Mouse (Mus musculus) lung, postnatal 4 days (tissue): ENCODE data around the gene Nt5c2.

Experiments used
- DNase-seq, 2 experiments: peaks; one replicate each; pipeline ENCODE4 v3.0.0; 2021

Gene Nt5c2

DNA sequence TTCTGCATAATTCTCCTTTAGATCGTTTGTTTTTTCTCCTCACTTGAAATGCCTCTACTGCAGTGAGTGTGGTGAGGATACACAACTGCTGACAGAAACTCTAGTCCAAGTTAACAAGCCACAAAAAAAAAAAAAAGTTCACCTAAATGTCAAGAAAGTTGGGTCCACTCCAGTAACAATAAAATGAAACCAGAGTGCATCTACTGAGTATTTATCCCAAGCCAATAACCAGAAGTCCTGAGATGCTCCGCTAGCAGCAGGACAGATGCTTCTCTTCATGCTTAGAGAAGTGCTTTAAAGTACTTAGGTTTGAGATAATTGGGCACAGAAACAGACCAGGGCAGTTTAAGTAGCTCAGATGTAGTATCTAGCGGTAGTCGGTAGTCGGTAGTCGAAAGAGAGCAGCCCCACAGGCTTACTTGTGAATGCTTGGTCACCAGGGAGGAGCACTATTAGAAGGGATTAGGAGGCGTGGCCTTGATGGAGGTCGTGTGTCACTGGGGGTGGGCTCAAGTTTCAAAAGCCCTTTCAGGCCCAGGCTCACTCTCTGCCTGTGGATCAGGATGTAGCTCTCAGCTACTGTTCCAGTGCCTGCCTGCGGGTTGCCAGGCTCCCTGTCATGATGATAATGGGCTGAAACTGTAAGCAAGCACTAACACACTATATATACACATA, 99.4 kb downstream of the Nt5c2 start:
- DNase-seq, result no peak

DNA sequence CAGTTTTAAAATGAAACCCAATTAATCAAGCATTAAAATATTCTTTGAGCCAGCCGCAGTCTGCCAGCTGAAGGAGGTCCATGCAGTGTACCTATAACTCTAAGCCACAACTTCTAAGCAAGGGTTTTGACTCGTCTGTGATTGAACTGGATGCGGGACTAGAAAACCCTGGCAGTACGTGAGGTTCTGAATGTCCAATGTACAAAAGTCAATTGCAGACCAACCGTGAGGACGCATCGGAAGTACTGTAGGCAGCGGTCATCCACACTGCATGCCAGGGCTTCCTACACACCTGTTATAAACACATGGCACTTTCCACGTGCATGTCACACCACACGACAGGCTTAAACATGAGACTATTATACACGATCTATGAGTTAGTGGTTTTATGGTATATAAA, 101.3 kb downstream of the Nt5c2 start:
- DNase-seq, result no peak

GRCm38 (mm10) chr19:46911492-46911891, 103.5 kb downstream of the Nt5c2 start:
- DNase-seq, result no peak

GRCm38 (mm10) chr19:46908977-46909376, 106.0 kb downstream of the Nt5c2 start:
- DNase-seq, result no peak

DNA sequence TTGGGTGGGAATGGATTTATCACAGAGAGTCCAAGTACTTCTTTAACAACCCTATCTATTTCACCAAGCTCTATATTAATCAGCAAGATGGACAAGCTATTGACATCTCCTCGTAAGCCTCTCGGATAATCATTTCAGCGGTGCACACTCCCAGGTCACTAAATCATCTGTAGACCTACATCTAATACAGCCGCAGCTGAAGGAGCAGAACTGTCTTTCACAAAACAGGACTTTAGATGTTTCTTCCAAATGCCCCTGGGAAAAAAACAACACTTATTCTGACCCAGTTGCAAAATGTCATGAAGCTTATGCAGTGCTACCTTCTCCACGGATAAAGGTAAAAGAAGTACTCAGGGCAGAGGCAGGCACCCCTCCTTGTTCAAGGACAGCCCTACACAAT, 106.7 kb downstream of the Nt5c2 start:
- no peak for DNase-seq

GRCm38 (mm10) chr19:46905971-46906370, 109.0 kb downstream of the Nt5c2 start:
- no peak for DNase-seq

DNA sequence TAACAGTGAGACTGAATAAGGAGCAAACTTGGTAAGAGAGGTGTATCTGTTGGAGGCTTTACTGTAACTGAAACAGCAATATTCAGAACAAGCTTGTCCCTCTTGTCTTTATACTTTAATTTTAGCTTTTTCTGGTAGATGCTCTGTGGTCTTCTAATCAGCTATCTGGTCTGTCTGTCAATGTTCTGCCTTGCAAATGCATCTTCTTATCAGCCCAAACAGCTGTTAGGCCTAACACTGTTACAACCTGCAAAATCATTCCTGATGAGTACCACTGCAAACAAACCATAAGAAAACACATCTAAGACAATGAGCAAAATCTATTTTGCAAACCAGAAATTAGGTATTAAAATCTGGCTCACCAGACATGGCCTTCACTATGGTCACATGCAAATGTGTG, 109.6 kb downstream of the Nt5c2 start:
- DNase-seq, result no peak

- no peak for DNase-seq
Observed at GRCm38 (mm10) chr19:46904907-46905306, 110.0 kb downstream of the Nt5c2 start.

DNA sequence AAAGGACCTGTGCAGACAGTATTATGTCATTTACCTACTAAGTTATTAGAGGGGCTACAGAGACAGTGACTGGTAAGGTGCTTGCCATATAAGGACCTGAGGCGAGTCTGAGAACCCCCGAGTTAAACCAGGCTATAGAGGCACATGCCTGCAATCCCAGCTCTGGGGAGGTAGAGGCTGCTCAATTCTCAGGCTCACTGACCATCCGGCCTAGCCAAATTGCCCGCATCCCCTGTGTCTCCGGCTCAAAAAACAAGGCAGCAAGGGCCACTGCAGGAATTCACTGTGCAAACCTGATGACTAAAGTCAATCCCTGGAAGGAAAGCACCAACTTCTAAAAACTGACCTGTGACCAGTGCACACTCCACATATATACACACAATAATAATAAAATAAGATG, 111.6 kb downstream of the Nt5c2 start:
- DNase-seq, result no peak

- peak in 1 of 2 experiments; percentile 53 for DNase-seq
Observed at GRCm38 (mm10) chr19:46901323-46901722, 113.6 kb downstream of the Nt5c2 start.

DNA sequence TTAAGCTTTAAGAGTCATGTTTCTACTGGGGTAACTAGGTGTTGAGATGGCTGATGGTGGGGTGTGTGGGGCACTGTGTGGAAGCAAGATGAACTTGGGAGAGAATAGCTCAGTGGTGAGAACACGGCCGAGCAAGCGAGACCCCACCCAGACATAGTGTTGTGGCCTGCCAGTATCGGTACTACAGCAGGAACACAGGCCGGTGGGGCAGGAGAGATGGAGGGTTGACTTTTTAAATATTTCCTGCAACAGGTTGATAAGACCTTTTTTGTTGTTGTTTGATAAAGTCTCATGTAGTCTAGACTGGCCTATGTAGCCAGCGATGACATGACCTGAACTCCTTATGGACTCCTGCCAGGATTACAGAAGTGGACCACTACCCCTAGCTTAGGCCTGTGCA, 114.2 kb downstream of the Nt5c2 start:
- no peak for DNase-seq

DNA sequence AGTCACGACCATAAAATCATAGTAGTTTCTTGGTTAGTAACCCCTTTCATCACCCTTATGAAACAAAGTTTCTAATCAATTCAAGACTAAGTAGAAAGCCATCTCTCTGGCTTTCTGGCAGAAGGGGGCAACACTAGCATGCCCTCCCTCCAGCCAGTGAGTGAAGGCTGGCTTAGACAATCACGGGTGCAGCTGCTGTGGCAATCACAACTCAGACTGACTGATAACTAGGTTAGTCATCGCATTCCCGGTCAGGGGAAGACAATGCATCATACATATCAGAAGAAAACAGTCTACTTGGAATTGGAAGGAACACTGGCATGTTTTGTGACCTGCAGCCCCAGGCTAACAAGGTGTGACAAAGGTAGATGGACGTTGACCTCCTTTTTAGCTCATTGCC, 115.1 kb downstream of the Nt5c2 start:
- DNase-seq, result no peak

GRCm38 (mm10) chr19:46899306-46899705, 115.6 kb downstream of the Nt5c2 start:
- peak in 1 of 2 experiments; percentile 43 for DNase-seq

DNA sequence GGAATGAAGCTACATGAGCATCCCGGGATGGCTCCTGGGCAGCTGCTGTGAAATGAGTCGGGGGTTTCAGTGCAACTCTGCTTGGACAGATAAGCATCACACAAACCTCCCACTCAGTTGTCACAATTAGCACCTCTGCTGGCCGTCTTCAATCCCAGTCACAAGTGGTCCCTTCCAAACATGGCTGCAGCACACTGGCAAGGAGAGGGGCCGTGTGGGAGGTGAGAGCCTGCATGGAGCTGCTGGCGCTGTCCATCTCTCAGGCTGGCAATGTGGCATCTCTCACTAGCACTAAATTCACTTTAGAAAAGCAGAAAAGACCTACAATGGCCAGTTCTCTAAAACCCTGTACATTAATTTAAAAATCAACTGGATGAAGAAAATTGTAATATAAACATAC, 116.7 kb downstream of the Nt5c2 start:
- DNase-seq, result no peak

DNA sequence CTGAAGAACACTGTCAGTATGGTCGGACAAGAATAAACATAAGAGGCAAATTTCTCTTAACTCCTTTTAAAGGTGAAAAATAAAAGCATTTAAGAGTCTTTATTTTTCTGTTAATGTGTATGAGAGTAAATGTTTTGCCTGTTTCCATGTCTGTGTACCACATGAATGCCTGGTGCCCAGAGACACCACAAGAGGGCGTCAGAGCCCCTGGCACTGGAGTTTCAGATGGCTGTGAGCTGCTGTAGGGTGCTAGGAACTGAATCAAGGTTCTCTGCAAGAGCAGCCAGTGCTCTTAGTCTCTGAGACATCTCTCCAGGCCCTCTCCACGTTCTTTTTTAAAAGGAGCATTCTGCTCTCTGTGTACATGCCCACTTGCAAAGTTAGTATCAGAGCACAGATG, 117.8 kb downstream of the Nt5c2 start:
- DNase-seq, result no peak

DNA sequence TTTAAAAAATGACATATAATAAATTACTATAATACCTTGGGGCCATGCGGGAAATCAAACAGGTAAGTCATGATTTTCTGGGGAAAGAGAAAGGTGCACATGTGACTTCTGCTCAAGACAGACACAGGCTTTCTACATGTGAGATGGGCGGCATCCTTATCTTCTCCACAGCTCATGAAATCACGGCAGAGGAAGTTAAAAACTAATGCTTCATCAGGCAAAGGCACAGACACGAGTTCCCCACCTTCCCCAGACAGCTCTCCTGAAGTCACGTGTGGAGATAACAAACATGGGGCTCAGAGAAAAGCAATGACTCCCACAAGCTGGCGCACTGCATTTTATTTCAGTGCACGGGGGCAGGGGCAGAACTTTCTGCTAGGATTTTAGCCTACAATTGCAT, 121.5 kb downstream of the Nt5c2 start:
- DNase-seq, result no peak

DNA sequence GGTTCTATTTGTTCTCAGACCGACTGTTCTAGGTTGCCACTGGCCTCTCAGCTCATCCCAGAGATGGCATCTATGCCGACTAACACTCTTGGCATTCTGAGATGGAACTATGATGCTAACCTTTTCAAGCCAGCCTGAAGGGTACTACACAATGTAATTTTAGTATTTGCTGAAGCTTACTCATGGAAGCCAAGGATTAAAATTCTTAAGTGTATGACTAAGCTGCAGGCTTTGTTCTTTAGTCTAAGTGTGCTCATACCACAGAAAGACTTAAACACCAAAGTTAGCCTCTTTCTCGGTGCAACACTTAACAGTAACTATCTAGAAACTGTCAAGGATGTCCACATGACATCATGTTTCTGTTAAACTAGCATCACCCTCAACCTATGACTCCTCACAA, 122.1 kb downstream of the Nt5c2 start:
- no peak for DNase-seq

DNA sequence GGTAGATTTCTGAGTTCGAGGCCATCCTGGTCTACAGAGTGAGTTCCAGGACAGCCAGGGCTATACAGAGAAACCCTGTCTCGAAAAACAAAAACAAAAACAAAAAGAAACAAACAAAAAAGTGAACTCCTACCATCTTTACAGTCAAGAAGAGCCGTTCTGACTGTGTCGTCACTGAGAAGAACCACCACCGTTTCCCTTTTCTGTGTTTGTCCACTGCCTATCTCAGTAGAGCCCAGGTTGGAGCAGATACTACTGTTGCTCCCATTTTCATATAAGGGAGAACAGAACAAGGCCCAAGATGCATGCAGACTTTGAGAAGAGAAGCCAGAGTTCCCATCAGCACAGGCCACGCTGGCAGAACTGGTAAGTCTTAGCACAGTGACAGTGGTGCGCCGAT, 124.3 kb downstream of the Nt5c2 start:
- no peak for DNase-seq

GRCm38 (mm10) chr19:46889666-46890065, 125.3 kb downstream of the Nt5c2 start:
- DNase-seq, result no peak

- DNase-seq, result no peak
Observed at GRCm38 (mm10) chr19:46887811-46888527, 127.0 kb downstream of the Nt5c2 start.

GRCm38 (mm10) chr19:46886826-46887225, 128.1 kb downstream of the Nt5c2 start:
- peak; percentile 33 to 48 for DNase-seq

DNA sequence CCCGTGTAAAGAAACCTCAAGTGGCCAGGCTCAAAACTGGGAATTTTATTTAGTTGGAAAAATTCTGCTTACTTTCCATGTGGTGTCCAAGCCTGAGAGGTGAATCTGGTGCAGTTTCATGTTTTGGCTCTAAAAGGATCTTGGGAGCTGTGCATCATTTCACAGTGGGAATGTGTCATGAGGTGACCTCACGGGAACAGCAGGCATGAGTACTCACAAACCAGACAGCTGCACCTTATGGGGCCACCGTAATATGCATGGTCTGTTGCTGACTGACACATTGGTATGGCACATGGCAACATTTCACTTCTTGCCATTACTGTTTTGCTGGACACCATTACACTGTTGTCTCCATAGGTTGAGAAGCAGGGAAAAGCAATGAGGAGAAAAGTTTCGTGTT, 129.6 kb downstream of the Nt5c2 start:
- peak in 1 of 2 experiments; percentile 10 for DNase-seq

GRCm38 (mm10) chr19:46879876-46880275, 135.1 kb downstream of the Nt5c2 start:
- peak in 1 of 2 experiments; percentile 13 for DNase-seq

DNA sequence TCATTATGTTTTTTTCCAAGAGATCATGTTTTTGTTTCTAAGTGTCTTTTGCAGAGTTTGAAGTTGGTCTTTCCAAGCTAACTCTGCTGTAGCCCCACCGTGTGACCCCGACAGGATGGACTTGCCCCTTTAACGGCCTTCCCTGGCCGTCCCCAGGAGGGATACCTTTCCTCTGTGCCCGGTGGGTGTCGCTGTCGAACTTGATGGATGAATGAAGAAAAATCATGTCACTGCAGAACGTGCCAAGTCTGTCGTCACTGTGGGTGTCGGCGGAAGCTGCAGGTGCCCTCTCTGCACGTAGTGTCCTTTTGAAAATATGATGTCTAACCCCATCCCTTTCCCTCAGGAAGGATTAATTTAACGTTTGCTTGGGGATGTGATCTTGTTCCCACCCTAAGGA, 136.6 kb downstream of the Nt5c2 start:
- peak; percentile 66 to 73 for DNase-seq

- no peak for DNase-seq
Observed at GRCm38 (mm10) chr19:46877886-46878285, 137.1 kb downstream of the Nt5c2 start.
